Mouse (Mus musculus): ENCODE results near the gene Tnfrsf13b. TPM values are rescaled to one million over a fixed set of nuclear protein-coding genes. Genes with fewer than 3 reads are reported as not detected.

Gene Tnfrsf13b
- total RNA-seq (2014; rRNA removed) (1.6 and 2.2 TPM in 2 replicates), polyA plus RNA-seq (2015; fragmentation: Nextera tagmentation; extraction: Ambion mirVana) (1.4 TPM in 2 replicates)

- Histone ChIP-seq H3K4me3 (ENCODE audit: low read depth, low read length) (no peak within 1 kb of the TSS), H3K4me2 (ENCODE audit: low read depth, low read length, poor library complexity, severe bottlenecking) (no peak within 1 kb of the TSS), H3K27me3 (ENCODE audit: insufficient read depth, low read length) (no peaks in the 10 kb centered on the region), H3K27ac (ENCODE audit: low read depth, low read length) (no peak within 1 kb of the TSS), H3K9ac (replicated peaks; ENCODE audit: low read length, poor library complexity, severe bottlenecking) (no peak within 1 kb of the TSS), H3K4me1 (ENCODE audit: insufficient read depth, low read length) (no peaks in the 10 kb centered on the region), H3K9me3 (ENCODE audit: low read length) (no peaks in the 10 kb centered on the region), H3K36me3 (ENCODE audit: insufficient read depth, low read length) (no peaks in the 10 kb centered on the region)
- ATAC-seq (ENCODE audit: low FRiP score) (no peak), DNase-seq (ENCODE audit: low spot score) (no peak)
- TF ChIP-seq CTCF (IDR thresholded peaks at IDR 0.05), result no peak
- WGBS, result 86% methylated on average over 23 of the region's 23 CpGs
Observed at GRCm38 (mm10) chr11:61126606-61127355, at the start of gene Tnfrsf13b. Gene Tnfrsf13b (plus strand): TSS chr11:61126755.

DNA sequence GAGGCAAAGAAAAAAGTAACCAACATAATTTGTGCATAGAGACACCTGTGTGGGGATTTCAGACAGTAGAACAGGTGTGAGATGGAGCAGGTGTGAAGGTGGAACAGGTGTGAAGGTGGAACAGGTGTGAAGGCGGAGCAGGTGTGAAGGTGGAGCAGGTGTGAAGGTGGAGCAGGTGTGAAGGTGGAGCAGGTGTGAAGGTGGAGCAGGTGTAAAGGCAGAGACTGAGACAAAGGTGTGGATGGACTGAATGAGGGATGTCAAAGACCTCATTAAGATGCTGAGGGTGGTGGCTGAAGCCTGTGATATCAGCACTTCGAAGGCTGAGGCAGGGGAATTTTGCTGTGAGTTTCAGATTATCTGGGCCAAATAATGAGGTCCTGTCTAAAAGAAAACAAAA lies 44.9 kb upstream of the Tnfrsf13b start:
- 81% methylated on average over 2 of the region's 2 CpGs for WGBS
- Histone ChIP-seq H3K4me3 (ENCODE audit: low read depth, low read length) (no peak overlapping the region), H3K9me3 (ENCODE audit: low read length) (no peaks in the 10 kb centered on the region), H3K36me3 (ENCODE audit: insufficient read depth, low read length) (no peaks in the 10 kb centered on the region), H3K27ac (ENCODE audit: low read depth, low read length) (no peak overlapping the region), H3K4me2 (ENCODE audit: low read depth, low read length, poor library complexity, severe bottlenecking) (no peak overlapping the region), H3K27me3 (ENCODE audit: insufficient read depth, low read length) (no peaks in the 10 kb centered on the region), H3K9ac (replicated peaks; ENCODE audit: low read length, poor library complexity, severe bottlenecking) (no peak overlapping the region), H3K4me1 (ENCODE audit: insufficient read depth, low read length) (no peaks in the 10 kb centered on the region)
- no peak for TF ChIP-seq CTCF (IDR thresholded peaks at IDR 0.05)
- DNase-seq (ENCODE audit: low spot score) (no peak), ATAC-seq (ENCODE audit: low FRiP score) (no peak)

DNA sequence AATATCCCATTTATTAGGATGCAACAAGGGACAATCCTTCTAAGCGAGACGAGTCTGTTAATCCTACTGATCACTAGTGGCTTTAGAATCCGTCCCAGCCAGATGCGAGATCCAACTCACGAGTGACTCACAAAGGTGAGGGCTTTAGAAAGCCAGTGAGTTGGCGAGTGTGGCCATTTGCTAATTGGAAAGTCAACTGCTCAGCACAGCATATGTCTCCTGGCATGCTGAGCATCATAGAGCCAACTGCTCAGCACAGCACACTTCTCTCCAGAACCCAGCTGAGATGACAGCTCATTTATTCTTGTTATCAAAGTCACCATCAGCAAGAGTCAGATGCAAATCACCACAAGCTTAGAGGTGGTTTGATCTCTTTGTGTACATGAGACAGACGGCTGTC lies 36.4 kb upstream of the Tnfrsf13b start:
- Histone ChIP-seq H3K36me3 (ENCODE audit: insufficient read depth, low read length) (no peaks in the 10 kb centered on the region), H3K4me3 (ENCODE audit: low read depth, low read length) (no peak overlapping the region), H3K27ac (ENCODE audit: low read depth, low read length) (no peak overlapping the region), H3K9ac (replicated peaks; ENCODE audit: low read length, poor library complexity, severe bottlenecking) (no peak overlapping the region), H3K9me3 (ENCODE audit: low read length) (no peaks in the 10 kb centered on the region), H3K27me3 (ENCODE audit: insufficient read depth, low read length) (no peaks in the 10 kb centered on the region), H3K4me2 (ENCODE audit: low read depth, low read length, poor library complexity, severe bottlenecking) (no peak overlapping the region), H3K4me1 (ENCODE audit: insufficient read depth, low read length) (no peaks in the 10 kb centered on the region)
- DNase-seq (ENCODE audit: low spot score) (peak; percentile 35), ATAC-seq (ENCODE audit: low FRiP score) (no peak)
- WGBS, result 44% methylated on average over 7 of the region's 7 CpGs
- no peak for TF ChIP-seq CTCF (IDR thresholded peaks at IDR 0.05)

- no peak overlapping the region for H3K9ac ChIP-seq (replicated peaks; ENCODE audit: low read length, poor library complexity, severe bottlenecking)
- H3K36me3 ChIP-seq (ENCODE audit: insufficient read depth, low read length), result no peaks in the 10 kb centered on the region
- H3K27me3 ChIP-seq (ENCODE audit: insufficient read depth, low read length), result no peaks in the 10 kb centered on the region
- 49% methylated on average over 3 of the region's 3 CpGs for WGBS
- H3K9me3 ChIP-seq (ENCODE audit: low read length), result no peaks in the 10 kb centered on the region
- no peaks in the 10 kb centered on the region for H3K4me1 ChIP-seq (ENCODE audit: insufficient read depth, low read length)
- no peak for TF ChIP-seq CTCF (IDR thresholded peaks at IDR 0.05)
- H3K4me3 ChIP-seq (ENCODE audit: low read depth, low read length), result no peak overlapping the region
- peak; percentile 18 for DNase-seq (ENCODE audit: low spot score)
- H3K27ac ChIP-seq (ENCODE audit: low read depth, low read length), result no peak overlapping the region
- no peak for ATAC-seq (ENCODE audit: low FRiP score)
- no peak overlapping the region for H3K4me2 ChIP-seq (ENCODE audit: low read depth, low read length, poor library complexity, severe bottlenecking)
Observed at GRCm38 (mm10) chr11:61091192-61091591, 35.4 kb upstream of the Tnfrsf13b start.

GRCm38 (mm10) chr11:61091642-61092262 lies 34.8 kb upstream of the Tnfrsf13b start:
- Histone ChIP-seq H3K4me3 (ENCODE audit: low read depth, low read length) (no peak overlapping the region), H3K4me2 (ENCODE audit: low read depth, low read length, poor library complexity, severe bottlenecking) (no peak overlapping the region), H3K9ac (replicated peaks; ENCODE audit: low read length, poor library complexity, severe bottlenecking) (no peak overlapping the region), H3K36me3 (ENCODE audit: insufficient read depth, low read length) (no peaks in the 10 kb centered on the region), H3K27me3 (ENCODE audit: insufficient read depth, low read length) (no peaks in the 10 kb centered on the region), H3K27ac (ENCODE audit: low read depth, low read length) (no peak overlapping the region), H3K4me1 (ENCODE audit: insufficient read depth, low read length) (no peaks in the 10 kb centered on the region), H3K9me3 (ENCODE audit: low read length) (no peaks in the 10 kb centered on the region)
- peak; percentile 88 for DNase-seq (ENCODE audit: low spot score)
- ATAC-seq (ENCODE audit: low FRiP score), result no peak
- TF ChIP-seq CTCF (IDR thresholded peaks at IDR 0.05), result peak; percentile 95
- WGBS, result 11% methylated on average over 7 of the region's 7 CpGs

DNA sequence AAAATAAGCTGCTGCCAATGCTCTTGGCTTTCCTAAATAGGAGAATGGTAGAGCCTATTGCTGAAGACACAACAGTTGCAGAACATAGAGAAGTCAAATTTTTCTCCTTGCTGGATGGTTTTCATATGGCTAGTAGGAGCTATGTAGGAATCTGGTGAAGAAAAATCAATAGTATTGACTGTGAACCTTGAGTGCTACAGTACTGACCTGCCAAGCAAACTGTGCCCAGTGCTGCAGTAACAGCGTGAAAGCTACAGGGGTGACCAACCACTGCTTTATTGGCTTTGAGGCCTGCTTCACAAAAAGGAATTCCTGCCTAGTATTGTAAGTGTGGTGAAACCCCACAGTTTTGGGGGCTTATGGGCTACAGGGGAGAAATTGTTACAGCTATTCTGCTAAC lies 28.5 kb upstream of the Tnfrsf13b start:
- no peak for ATAC-seq (ENCODE audit: low FRiP score)
- Histone ChIP-seq H3K4me2 (ENCODE audit: low read depth, low read length, poor library complexity, severe bottlenecking) (no peak overlapping the region), H3K9ac (replicated peaks; ENCODE audit: low read length, poor library complexity, severe bottlenecking) (no peak overlapping the region), H3K9me3 (ENCODE audit: low read length) (no peaks in the 10 kb centered on the region), H3K27ac (ENCODE audit: low read depth, low read length) (no peak overlapping the region), H3K36me3 (ENCODE audit: insufficient read depth, low read length) (no peaks in the 10 kb centered on the region), H3K27me3 (ENCODE audit: insufficient read depth, low read length) (no peaks in the 10 kb centered on the region), H3K4me1 (ENCODE audit: insufficient read depth, low read length) (no peaks in the 10 kb centered on the region), H3K4me3 (ENCODE audit: low read depth, low read length) (no peak overlapping the region)
- no peak for TF ChIP-seq CTCF (IDR thresholded peaks at IDR 0.05)
- DNase-seq (ENCODE audit: low spot score), result no peak
- WGBS, result 52% methylated on average over 1 of the region's 1 CpGs
